Comparison of ENCODE assay signal across 15 mouse cellular contexts in genomic region chr5:113372449-113372848, GRCm38 (mm10). TPM values are rescaled to one million over a fixed set of nuclear protein-coding genes. Genes with fewer than 3 reads are reported as not detected.
DNase-seq lines count a peak whose midpoint lies in the region; ATAC-seq lines count a peak whose summit lies in the region.
"Had no signal": no experiment of that assay in that cellular context is flagged by ENCODE, and none has a peak within 500 bp of the region (broad histone marks: within the 10 kb centered on the region; RNA-seq: fewer than 3 reads in every experiment).

No protein-coding gene starts in this region.

- H3K4me2 ChIP-seq in kidney, embryonic 15.5 days, result peak overlapping the region; percentile 59; the same call in 1 of the 2 replicates
- H3K4me2 ChIP-seq in forebrain, embryonic 14.5 days (ENCODE audit: low read length), result peak overlapping the region; percentile 59
- H3K4me2 ChIP-seq in limb, embryonic 12.5 days, result peak overlapping the region; percentile 58; the same call in 1 of the 2 replicates
- H3K4me2 ChIP-seq in neural tube, embryonic 13.5 days, result peak overlapping the region; percentile 55

- H3K27ac ChIP-seq in kidney, embryonic 15.5 days, result no peak overlapping the region
- H3K27ac ChIP-seq in forebrain, embryonic 14.5 days (ENCODE audit: low read depth, low read length), result peak overlapping the region; percentile 66
- no peak overlapping the region for H3K27ac ChIP-seq in limb, embryonic 12.5 days
- H3K27ac ChIP-seq in neural tube, embryonic 13.5 days (replicated peaks), result peak overlapping the region; percentile 84
- H3K27ac ChIP-seq: liver, embryonic 14.5 days; macrophage had no signal

- no peak overlapping the region for H3K4me3 ChIP-seq in kidney, embryonic 15.5 days (replicated peaks)
- no peak overlapping the region for H3K4me3 ChIP-seq in forebrain, embryonic 14.5 days (ENCODE audit: low read depth, low read length)
- no peak overlapping the region for H3K4me3 ChIP-seq in limb, embryonic 12.5 days (replicated peaks)
- H3K4me3 ChIP-seq in neural tube, embryonic 13.5 days, result peak overlapping the region; percentile 29; the same call in 1 of the 2 replicates

- no peak for ATAC-seq in kidney, embryonic 15.5 days (replicated peaks; ENCODE audit: low FRiP score)
- ATAC-seq in forebrain, embryonic 14.5 days, result 0 out of 2 replicates have a peak, but pooled peaks have one; percentile 15
- no peak for ATAC-seq in limb, embryonic 12.5 days (ENCODE audit: insufficient number of reproducible peaks, insufficient read depth, low FRiP score, low TSS enrichment, low read depth)
- peak; percentile 24; the same call in 1 of the 2 replicates for ATAC-seq in neural tube, embryonic 13.5 days (ENCODE audit: low read depth)
- ATAC-seq: intestine, postnatal 0 days had no signal

- H3K4me1 ChIP-seq in kidney, embryonic 15.5 days, result peaks cover 17% of the 10 kb centered on the region
- H3K4me1 ChIP-seq in forebrain, embryonic 14.5 days (ENCODE audit: control insufficient read depth, insufficient read depth, low read length), result peaks cover 9% of the 10 kb centered on the region
- peaks cover 29% of the 10 kb centered on the region for H3K4me1 ChIP-seq in limb, embryonic 12.5 days (replicated peaks)
- peaks cover 32% of the 10 kb centered on the region for H3K4me1 ChIP-seq in neural tube, embryonic 13.5 days (replicated peaks)

- no peaks in the 10 kb centered on the region for H3K36me3 ChIP-seq in kidney, embryonic 15.5 days
- no peaks in the 10 kb centered on the region for H3K36me3 ChIP-seq in forebrain, embryonic 14.5 days (ENCODE audit: control insufficient read depth, insufficient read depth, low read length)
- H3K36me3 ChIP-seq in limb, embryonic 12.5 days, result no peaks in the 10 kb centered on the region
- no peaks in the 10 kb centered on the region for H3K36me3 ChIP-seq in neural tube, embryonic 13.5 days
- H3K36me3 ChIP-seq: G1E had no signal

- H3K27me3 ChIP-seq in kidney, embryonic 15.5 days, result peaks cover 8% of the 10 kb centered on the region; the same call in 1 of the 2 replicates
- H3K27me3 ChIP-seq in forebrain, embryonic 14.5 days (replicated peaks; ENCODE audit: control insufficient read depth, insufficient read depth, low read length), result no peaks in the 10 kb centered on the region
- peaks cover 12% of the 10 kb centered on the region; the same call in 1 of the 2 replicates for H3K27me3 ChIP-seq in limb, embryonic 12.5 days
- H3K27me3 ChIP-seq in neural tube, embryonic 13.5 days, result no peaks in the 10 kb centered on the region

- WGBS in kidney, embryonic 15.5 days, result 68% methylated on average over 4 of the region's 4 CpGs
- 76% methylated on average over 4 of the region's 4 CpGs for WGBS in forebrain, embryonic 14.5 days
- 70% methylated on average over 4 of the region's 4 CpGs for WGBS in limb, embryonic 12.5 days
- 61% methylated on average over 4 of the region's 4 CpGs for WGBS in neural tube, embryonic 13.5 days

- H3K9ac ChIP-seq in kidney, embryonic 15.5 days, result no peak overlapping the region
- peak overlapping the region; percentile 60; the same call in 1 of the 2 replicates for H3K9ac ChIP-seq in forebrain, embryonic 14.5 days (ENCODE audit: low read length)
- H3K9ac ChIP-seq in limb, embryonic 12.5 days (replicated peaks), result no peak overlapping the region; the same call in 1 of the 2 replicates
- H3K9ac ChIP-seq in neural tube, embryonic 13.5 days, result peak overlapping the region; percentile 64
- H3K9ac ChIP-seq: liver, embryonic 14.5 days had no signal

- no peaks in the 10 kb centered on the region for H3K9me3 ChIP-seq in kidney, embryonic 15.5 days (replicated peaks)
- H3K9me3 ChIP-seq in forebrain, embryonic 14.5 days (replicated peaks; ENCODE audit: control insufficient read depth, low read length), result no peaks in the 10 kb centered on the region
- H3K9me3 ChIP-seq in limb, embryonic 12.5 days, result no peaks in the 10 kb centered on the region
- H3K9me3 ChIP-seq in neural tube, embryonic 13.5 days, result no peaks in the 10 kb centered on the region

- no peak for DNase-seq in kidney, postnatal 25 days
- DNase-seq in forebrain, embryonic 14.5 days (ENCODE audit: low spot score), result no peak
- no peak for DNase-seq in urinary bladder, adult 2 months (ENCODE audit: low spot score)
- DNase-seq in lung, postnatal 14 days, result no peak
- DNase-seq in frontal cortex, adult 2 months (ENCODE audit: extremely low spot score in 1 of 2, low spot score in 1 of 2), result no peak
- DNase-seq: B cell, adult 2 months; heart, postnatal 10 days; thymus, postnatal 14 days had no signal

RNA-seq across cellular contexts. Expression of gene Aym1, which starts 15.4 kb away (rescaled TPM):
- not detected in 2 replicates for polyA plus RNA-seq in kidney, embryonic 15.5 days (2015; fragmentation: Nextera tagmentation; extraction: Ambion mirVana)
- polyA plus RNA-seq in forebrain, embryonic 14.5 days (2014; fragmentation: Nextera tagmentation; extraction: Ambion mirVana), result not detected in 2 replicates
- not detected in 2 replicates for polyA plus RNA-seq in limb, embryonic 12.5 days (2016; fragmentation: Nextera tagmentation; extraction: Ambion mirVana)
- not detected in 2 replicates for polyA plus RNA-seq in neural tube, embryonic 13.5 days (2015; fragmentation: Nextera tagmentation; extraction: Ambion mirVana)
- not detected in 2 replicates for polyA plus RNA-seq in urinary bladder, adult 2 months (2012; rRNA removed)
- polyA plus RNA-seq in frontal cortex, adult 2 months (2012; rRNA removed), result not detected in 2 replicates
- polyA plus RNA-seq: G1E; intestine, postnatal 0 days; liver, embryonic 14.5 days; macrophage had no signal

Comparison
In these comparisons a context has a peak if more than half of its experiments do, and no peak if none do; other contexts are left out.
1. ATAC-seq: peak in forebrain, embryonic 14.5 days (single experiment) and neural tube, embryonic 13.5 days (single experiment); none in kidney, embryonic 15.5 days (single experiment) and limb, embryonic 12.5 days (single experiment).
2. H3K27ac ChIP-seq: peak in forebrain, embryonic 14.5 days (single experiment) and neural tube, embryonic 13.5 days (single experiment); none in kidney, embryonic 15.5 days (single experiment) and limb, embryonic 12.5 days (single experiment).
3. H3K9ac ChIP-seq: peak in forebrain, embryonic 14.5 days (single experiment) and neural tube, embryonic 13.5 days (single experiment); none in kidney, embryonic 15.5 days (single experiment) and limb, embryonic 12.5 days (single experiment).
4. Peak in every context shown above with its lines, with median percentiles within 50 percentile points of each other: H3K4me2 ChIP-seq.